Mouse (Mus musculus) cortical plate, adult 2 months (tissue): ENCODE data around the gene Ddc. TPM values are rescaled to one million over a fixed set of nuclear protein-coding genes. Genes with fewer than 3 reads are reported as not detected.

Source experiments
- H3K27ac ChIP-seq: fragments of 200-500 bp; 2 replicates; pipeline ENCODE4 v1.5.1; 2012; ENCODE audit warnings: low read length, control low read depth, inconsistent platforms; ENCODE audit not compliant: insufficient read depth
- H3K4me1 ChIP-seq: fragments of 200-500 bp; 2 replicates; pipeline ENCODE4 v1.6.1; 2011; ENCODE audit warnings: low read length; ENCODE audit not compliant: control insufficient read depth, insufficient read depth
- H3K4me3 ChIP-seq: fragments of 200-500 bp; 2 replicates; pipeline ENCODE4 v1.5.1; 2011; ENCODE audit warnings: mild to moderate bottlenecking, low read length, control low read depth; ENCODE audit not compliant: insufficient read depth
- CTCF ChIP-seq: fragments of 200-500 bp; IDR thresholded peaks from 2 replicates; pipeline ENCODE4 v1.5.1; 2011; ENCODE audit warnings: mild to moderate bottlenecking, control low read depth, low read length; ENCODE audit not compliant: insufficient read depth; ENCODE audit errors: extremely low read depth
- POLR2A ChIP-seq: fragments of 200-500 bp; IDR thresholded peaks from 2 replicates; pipeline ENCODE4 v1.6.1; 2011; ENCODE audit warnings: mild to moderate bottlenecking, low read length, control low read depth; ENCODE audit not compliant: insufficient read depth; ENCODE audit errors: extremely low read depth
- polyA plus RNA-seq: library from polyadenylated mRNA; depleted of rRNA; stranded (reverse); fragments of >200 nt; gene quantifications from 2 replicates; pipeline ENCODE4 v1.2.3, GENCODE M21; 2012

The Ddc gene
- polyA plus RNA-seq, 1 experiment: 7.4 TPM

DNA sequence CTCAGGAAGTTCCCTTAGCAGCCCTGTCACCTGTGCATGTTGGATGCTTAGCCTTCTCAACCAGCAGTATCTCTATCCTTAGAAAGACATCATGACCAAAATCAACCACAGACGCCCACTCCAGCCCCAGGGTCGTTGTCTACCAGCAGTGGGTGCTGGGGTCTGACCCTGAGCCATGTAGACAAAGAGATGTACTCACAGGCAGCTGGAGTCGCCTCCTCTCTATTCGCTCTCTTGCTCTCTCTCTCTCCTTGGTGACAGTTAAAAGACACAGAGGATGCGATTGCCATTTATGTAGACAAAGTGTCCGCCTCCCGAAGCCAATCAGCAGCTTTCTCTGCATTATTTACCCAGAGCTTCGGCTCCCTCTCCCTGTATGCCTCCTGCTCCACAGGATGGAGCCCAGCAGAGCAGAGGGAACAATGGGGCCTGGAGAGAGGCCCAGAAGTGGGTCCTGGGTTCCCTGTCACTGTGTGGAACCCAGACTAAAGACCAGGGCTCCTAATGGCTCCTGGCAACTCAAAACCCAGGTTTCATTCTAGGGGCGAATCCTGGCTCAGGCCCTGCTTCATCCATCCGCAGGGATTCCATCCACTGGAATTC, 7.7 kb downstream of the Ddc start:
- Histone ChIP-seq H3K4me3 (peak overlapping the region; percentile 13; the same call in 1 of the 2 replicates), H3K27ac (0 out of 2 replicates have a peak overlapping the region, but pooled peaks have one; percentile 74), H3K4me1 (no peaks in the 10 kb centered on the region)
- no peak for TF ChIP-seq CTCF
- no peak for TF ChIP-seq POLR2A

DNA sequence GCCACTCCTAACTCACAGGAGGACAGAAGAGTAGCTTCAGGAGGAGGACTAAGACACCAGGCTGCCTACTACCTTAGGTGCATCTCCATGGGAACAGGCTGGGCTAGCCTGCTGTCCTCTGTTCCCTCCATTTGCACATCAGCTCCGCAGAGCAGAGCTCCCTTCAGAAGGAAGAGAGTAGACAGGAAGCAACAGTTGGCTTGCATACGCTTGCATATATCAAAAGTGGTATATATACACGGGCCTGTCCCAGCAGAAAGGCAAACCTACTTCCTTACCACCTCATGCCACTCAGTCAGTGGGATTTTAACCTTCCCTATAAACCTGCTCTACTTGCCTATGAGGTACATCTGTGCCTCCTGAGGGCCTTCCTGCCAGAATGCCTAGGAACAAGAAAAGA, 9.2 kb downstream of the Ddc start:
- H3K4me1 ChIP-seq: no peaks in the 10 kb centered on the region
- no peak for TF ChIP-seq POLR2A
- TF ChIP-seq CTCF: no peak
- H3K4me3 ChIP-seq: no peak overlapping the region
- no peak overlapping the region for H3K27ac ChIP-seq

DNA sequence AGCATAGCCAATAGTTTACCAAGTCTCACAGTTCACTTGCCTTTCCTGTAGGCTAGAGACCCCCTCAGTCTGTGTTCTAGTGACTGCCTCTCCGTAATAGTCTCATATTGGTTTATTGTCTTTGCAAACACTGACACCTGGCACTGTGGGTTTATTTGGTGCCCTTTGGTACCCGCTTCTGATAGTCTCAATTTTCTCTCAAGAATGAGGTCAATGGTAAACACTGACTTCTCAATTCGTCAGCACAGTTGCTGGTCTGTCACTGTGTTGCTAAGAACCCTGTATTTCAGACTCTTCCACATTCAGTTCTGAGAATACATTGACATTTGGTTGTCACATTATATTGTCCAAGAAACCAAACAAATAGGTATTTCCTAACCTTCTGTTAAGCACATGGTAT, 9.9 kb downstream of the Ddc start:
- Histone ChIP-seq H3K27ac (no peak overlapping the region), H3K4me1 (no peaks in the 10 kb centered on the region)
- no peak for TF ChIP-seq POLR2A

DNA sequence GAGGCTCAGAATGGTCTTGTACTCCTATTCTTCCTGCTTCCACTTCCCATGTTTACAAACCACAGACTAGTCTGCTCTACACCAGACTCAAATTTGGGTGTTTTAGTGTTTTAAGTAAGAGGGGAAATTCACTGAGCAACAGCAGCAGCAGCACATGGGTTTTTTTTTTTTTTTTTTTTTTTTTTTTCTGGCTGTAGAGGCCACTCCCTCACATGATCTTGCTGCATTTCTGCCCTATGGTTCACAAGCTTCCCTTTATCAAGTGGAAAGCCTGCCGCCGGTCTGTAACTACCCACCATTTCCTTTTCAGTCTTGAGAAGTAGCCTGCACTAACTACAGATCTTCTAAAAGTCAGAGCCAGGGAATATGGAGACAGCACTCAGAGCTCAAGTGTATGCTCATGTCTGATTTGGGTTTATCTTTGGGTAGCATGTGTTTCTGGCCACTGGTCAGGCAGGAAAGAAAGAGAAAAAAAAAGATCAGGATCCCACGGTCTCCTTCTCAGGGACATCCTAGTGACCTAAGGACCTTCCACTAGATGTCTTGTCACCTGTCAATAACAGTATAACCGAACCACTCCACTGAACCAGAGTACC, 11.4 kb downstream of the Ddc start:
- no peak for TF ChIP-seq POLR2A
- TF ChIP-seq CTCF: no peak
- Histone ChIP-seq H3K27ac (no peak overlapping the region), H3K4me3 (no peak overlapping the region), H3K4me1 (no peaks in the 10 kb centered on the region)

More for the DNA sequence above, 9.9 kb downstream of the Ddc start:
- no peak overlapping the region for H3K4me3 ChIP-seq

DNA sequence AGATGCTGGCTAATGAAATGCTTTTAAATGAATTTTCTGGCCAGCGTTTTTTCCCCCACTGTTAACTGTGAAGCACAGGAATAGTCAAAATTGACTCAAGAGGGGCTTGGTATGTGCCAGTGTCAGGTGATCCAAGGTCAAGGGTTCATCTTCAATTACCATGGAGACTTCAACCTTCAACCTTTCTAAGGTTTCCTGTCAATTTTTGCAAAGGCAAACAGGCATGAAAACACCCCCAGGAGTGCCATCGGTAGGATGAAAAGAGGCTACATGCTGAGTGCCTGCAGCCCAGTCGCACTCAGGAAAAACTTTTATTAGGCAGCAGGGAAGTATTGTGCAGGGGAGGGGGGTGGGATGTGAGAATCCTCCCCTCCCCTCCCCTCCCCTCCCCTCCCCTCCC, 12.0 kb downstream of the Ddc start:
- TF ChIP-seq CTCF (no peak), POLR2A (no peak)
- no peaks in the 10 kb centered on the region for H3K4me1 ChIP-seq
- H3K27ac ChIP-seq: no peak overlapping the region
- no peak overlapping the region for H3K4me3 ChIP-seq

DNA sequence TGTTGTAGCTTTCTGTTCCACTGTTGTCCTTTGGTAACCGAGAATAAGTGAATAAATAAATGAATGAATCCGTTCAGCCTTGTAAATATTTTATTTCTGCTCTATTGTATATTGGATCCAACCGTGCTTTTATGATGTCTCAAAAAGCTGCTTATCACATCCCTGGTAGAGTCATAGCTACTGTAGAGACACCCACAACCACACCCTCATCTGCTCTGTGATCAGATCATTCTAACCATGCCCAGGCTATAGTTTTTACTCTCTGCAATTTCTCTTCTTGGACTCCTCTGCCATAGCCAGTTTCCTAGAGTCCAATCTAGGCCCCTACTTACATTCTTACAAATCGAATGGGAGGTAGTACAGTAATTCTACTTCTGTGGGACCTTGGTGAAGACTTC, 12.7 kb downstream of the Ddc start:
- Histone ChIP-seq H3K4me1 (no peaks in the 10 kb centered on the region), H3K27ac (no peak overlapping the region), H3K4me3 (no peak overlapping the region)
- TF ChIP-seq POLR2A (no peak), CTCF (no peak)

DNA sequence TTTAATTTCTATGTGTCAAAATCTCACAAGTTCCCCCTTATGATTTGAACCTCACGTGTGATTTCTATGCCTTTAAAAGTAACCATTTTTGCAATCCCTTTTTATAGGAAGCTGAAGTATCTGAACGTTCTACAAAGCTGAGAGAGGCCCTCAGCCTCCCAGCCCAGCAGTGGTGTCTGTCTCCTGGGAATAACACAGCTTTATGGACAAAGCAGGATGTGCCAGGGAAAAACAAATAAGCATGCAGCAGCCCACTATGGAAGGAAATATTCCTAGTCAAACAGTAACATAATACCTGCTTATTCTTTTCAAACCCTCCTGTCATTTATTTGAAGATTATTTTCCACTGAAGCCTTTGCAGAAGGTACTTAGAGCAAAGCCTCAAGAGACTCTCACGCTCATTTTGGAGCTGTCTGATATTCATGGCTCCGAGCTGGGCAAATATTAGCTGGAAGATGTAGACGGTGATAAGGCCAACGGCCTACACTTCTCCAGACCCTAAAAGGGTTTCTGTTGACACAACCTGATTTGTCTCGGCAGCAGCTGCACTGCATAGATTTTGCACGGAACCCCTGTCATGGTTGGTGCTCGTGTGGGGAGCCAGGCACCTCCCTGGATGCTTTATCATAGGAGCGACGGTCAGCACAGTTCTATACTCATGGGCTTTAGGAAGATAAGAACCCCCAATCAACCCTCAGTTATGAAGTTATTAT, 13.3 kb downstream of the Ddc start:
- no peak overlapping the region for H3K4me3 ChIP-seq
- H3K27ac ChIP-seq: no peak overlapping the region
- no peaks in the 10 kb centered on the region for H3K4me1 ChIP-seq
- no peak for TF ChIP-seq CTCF
- no peak for TF ChIP-seq POLR2A

DNA sequence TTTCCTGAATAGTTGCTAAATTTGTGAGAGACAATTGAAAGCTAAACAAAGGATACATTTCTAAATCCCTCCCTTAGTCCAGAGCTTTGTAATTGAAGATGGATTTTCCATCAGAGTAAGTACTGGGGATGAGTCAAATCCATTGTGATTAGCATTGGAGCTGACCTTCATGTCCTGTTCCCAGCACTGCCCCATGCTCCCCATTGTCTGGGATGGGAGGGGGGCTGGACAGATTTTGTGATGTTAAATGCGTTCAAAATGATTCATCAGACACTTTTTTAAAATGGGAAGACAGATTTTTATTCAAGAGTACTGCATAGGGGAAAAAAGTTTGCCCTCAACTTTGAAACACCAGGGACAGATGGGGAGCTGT, 16.2 kb downstream of the Ddc start:
- H3K4me1 ChIP-seq: no peaks in the 10 kb centered on the region
- H3K4me3 ChIP-seq: no peak overlapping the region
- TF ChIP-seq POLR2A (no peak), CTCF (no peak)
- H3K27ac ChIP-seq: no peak overlapping the region

DNA sequence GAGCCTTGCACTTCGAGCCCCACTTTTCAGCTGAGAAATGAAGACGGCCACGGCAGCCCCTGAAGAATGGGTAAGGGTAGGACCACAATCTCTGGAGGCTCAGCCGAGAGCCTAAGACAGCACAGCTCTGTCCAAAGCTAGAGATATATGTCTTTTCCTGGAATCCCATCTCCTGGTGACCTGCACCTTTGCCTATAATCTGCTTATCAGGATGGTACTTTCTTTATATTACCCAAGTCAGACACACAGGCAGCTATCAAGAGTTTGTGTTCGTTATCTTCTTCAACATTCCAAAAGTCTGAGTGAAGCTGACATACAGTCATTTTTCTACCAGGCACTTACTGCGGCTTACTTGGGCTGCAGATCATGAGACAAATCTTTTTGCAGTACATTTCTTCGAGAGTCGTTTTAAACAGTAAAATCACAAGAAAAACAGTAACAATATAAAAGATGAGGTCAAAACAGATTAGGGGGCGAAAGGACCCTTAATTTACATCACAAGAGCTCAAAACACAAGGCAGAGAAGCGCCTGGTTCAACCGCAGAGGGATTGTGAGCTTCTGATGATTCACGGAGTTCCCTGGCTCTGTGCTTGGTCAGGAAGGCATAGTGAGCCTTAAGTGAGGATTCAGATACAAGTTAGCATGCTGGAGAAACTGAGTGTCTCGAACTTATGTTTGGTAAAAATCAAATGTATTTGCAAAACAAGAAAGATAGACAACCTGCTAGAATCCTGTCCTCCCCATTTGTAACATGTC, 16.7 kb downstream of the Ddc start:
- no peak overlapping the region for H3K27ac ChIP-seq
- TF ChIP-seq CTCF (no peak), POLR2A (no peak)

DNA sequence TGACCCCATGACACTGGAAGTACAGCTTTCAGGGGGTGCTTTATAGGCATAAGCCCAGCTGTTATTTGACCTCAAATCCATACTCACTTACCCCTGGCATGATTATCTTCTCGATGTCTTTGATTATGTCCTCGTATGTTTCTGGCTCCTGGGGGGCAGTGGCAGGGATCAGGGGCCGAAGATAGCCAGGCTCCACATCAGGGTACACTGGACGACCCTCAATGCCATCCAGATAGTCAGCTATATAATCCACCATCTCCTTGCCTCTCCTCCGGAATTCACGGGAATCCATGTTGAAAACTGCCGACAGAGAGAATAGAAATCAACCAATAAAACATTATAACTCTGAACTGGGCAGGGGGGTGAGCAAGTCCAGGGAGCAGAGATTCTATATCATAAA, 17.6 kb downstream of the Ddc start:
- no peaks in the 10 kb centered on the region for H3K4me1 ChIP-seq
- TF ChIP-seq POLR2A: no peak
- TF ChIP-seq CTCF: no peak
- no peak overlapping the region for H3K4me3 ChIP-seq
- H3K27ac ChIP-seq: no peak overlapping the region

More for the DNA sequence above, 16.7 kb downstream of the Ddc start:
- Histone ChIP-seq H3K4me3 (no peak overlapping the region), H3K4me1 (no peaks in the 10 kb centered on the region)
